14 mouse cellular contexts compared by ENCODE assay signal in the genomic region with DNA sequence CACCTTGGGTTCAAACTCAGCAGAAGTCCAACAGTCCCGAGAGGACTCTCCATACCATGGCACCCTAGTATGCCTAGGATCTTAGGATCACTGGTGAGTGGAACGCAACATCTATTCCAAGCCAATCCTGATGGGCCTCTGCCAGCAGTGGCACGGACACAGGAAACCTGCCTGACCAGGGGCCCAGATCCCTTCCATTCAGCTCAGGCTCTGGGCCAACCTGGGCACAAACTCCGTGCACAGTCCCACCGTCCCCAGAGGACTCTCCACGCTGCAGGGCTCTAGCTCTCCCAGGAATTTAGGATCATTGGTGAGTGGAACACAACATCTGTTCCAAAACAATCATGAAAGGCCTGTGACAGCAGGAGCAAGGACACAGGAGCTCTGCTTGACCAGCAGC.
DNase-seq lines count a peak whose midpoint lies in the region.
"Had no signal": no experiment of that assay in that cellular context is flagged by ENCODE, and none has a peak within 500 bp of the region (broad histone marks: within the 10 kb centered on the region; RNA-seq: fewer than 3 reads in every experiment).

No protein-coding gene starts in this region.

- intact Hi-C loops in heart, postnatal 36 days (cut with DNase I): no loop called here

- DNase-seq in adrenal gland, postnatal 10 days: peak; percentile 74
- DNase-seq in adrenal gland, adult 8-10 months: no peak
- DNase-seq in gastrocnemius, postnatal 10 days: peak; percentile 5
- no peak for DNase-seq in gastrocnemius, adult 8-10 months (ENCODE audit: low spot score in 2 of 2)
- peak; percentile 1 for DNase-seq in kidney, postnatal 14 days
- DNase-seq in kidney, adult 9 months: no peak
- peak; percentile 5 to 23 for DNase-seq in adrenal gland, postnatal 36 days
- DNase-seq in heart, postnatal 36 days: no peak
- DNase-seq: cerebellum, adult 11 months; cerebellum, adult 8-10 months; forebrain, postnatal 0 days; heart, adult 11 months; kidney, adult 11 months; kidney, adult 8-10 months had no signal

Comparison
In these comparisons a context has a peak if more than half of its experiments do, and no peak if none do; other contexts are left out.
1. DNase-seq: peak in adrenal gland, postnatal 10 days (single experiment), gastrocnemius, postnatal 10 days (single experiment), kidney, postnatal 14 days (single experiment) and adrenal gland, postnatal 36 days (2 of 2); none in adrenal gland, adult 8-10 months (single experiment), gastrocnemius, adult 8-10 months (0 of 2), kidney, adult 9 months (single experiment) and heart, postnatal 36 days (0 of 2).